8 mouse cellular contexts compared by ENCODE assay signal in the genomic region with DNA sequence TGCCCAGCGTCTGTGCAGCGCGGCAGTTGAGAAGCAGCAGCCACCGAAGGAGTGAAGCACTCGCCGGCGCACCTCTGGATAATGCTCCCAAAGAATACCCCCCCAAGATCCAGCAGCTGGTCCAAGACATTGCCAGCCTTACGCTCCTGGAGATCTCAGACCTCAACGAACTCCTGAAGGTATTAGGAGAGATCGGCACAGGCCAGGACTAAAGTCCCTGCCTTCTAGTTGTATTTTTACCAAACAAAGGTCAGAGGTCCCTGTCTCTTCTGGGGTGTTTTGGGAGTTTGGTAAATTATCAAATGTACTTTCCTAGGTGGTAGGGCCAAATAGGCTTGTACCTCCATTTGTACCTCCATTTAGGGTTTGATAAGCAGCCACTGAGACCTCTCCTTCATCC. TPM values are rescaled to one million over a fixed set of nuclear protein-coding genes. Genes with fewer than 3 reads are reported as not detected.
A peak's percentile ranks its signal among the peaks of the same experiment; 100 is the strongest.
DNase-seq lines count a peak whose midpoint lies in the region; ATAC-seq and TF ChIP-seq lines count a peak whose summit lies in the region.

No protein-coding gene starts in this region.

- peak overlapping the region; percentile 73 for H3K4me3 ChIP-seq in lung, postnatal 0 days (ENCODE audit: low read depth, low read length)
- peak overlapping the region; percentile 96 for H3K4me3 ChIP-seq in forebrain, embryonic 15.5 days
- peak overlapping the region; percentile 97 for H3K4me3 ChIP-seq in limb, embryonic 11.5 days (ENCODE audit: low read depth, low read length)
- peak overlapping the region; percentile 96 for H3K4me3 ChIP-seq in stomach, embryonic 14.5 days (ENCODE audit: low read depth, low read length)

- no peak for TF ChIP-seq CTCF in lung, postnatal 0 days (IDR thresholded peaks at IDR 0.05)

- H3K27ac ChIP-seq in lung, postnatal 0 days (ENCODE audit: low read length) = no peak overlapping the region
- H3K27ac ChIP-seq in forebrain, embryonic 15.5 days (replicated peaks) = no peak overlapping the region; the same call in 1 of the 2 replicates
- peak overlapping the region; percentile 12; the same call in 1 of the 2 replicates for H3K27ac ChIP-seq in limb, embryonic 11.5 days (replicated peaks; ENCODE audit: low read depth, low read length)
- H3K27ac ChIP-seq in stomach, embryonic 14.5 days (ENCODE audit: low read length) = no peak overlapping the region

- H3K36me3 ChIP-seq in lung, postnatal 0 days (ENCODE audit: insufficient read depth, low read length) = peaks cover 23% of the 10 kb centered on the region
- H3K36me3 ChIP-seq in forebrain, embryonic 15.5 days = peaks cover 49% of the 10 kb centered on the region
- peaks cover 29% of the 10 kb centered on the region for H3K36me3 ChIP-seq in limb, embryonic 11.5 days (ENCODE audit: control insufficient read depth, insufficient read depth, low read length)
- H3K36me3 ChIP-seq in stomach, embryonic 14.5 days (ENCODE audit: control insufficient read depth, insufficient read depth, low read length) = peaks cover 64% of the 10 kb centered on the region

- H3K4me1 ChIP-seq in lung, postnatal 0 days (ENCODE audit: insufficient read depth, low read depth, low read length) = no peaks in the 10 kb centered on the region; the same call in 1 of the 2 replicates
- peaks cover 20% of the 10 kb centered on the region for H3K4me1 ChIP-seq in forebrain, embryonic 15.5 days
- H3K4me1 ChIP-seq in limb, embryonic 11.5 days (ENCODE audit: control insufficient read depth, insufficient read depth, low read length) = peaks cover 14% of the 10 kb centered on the region
- peaks cover 11% of the 10 kb centered on the region for H3K4me1 ChIP-seq in stomach, embryonic 14.5 days (ENCODE audit: control insufficient read depth, insufficient read depth, low read length)

- H3K9ac ChIP-seq in lung, postnatal 0 days (replicated peaks; ENCODE audit: low read depth) = peak overlapping the region; percentile 76
- H3K9ac ChIP-seq in forebrain, embryonic 15.5 days (replicated peaks) = peak overlapping the region; percentile 90
- peak overlapping the region; percentile 94 for H3K9ac ChIP-seq in limb, embryonic 11.5 days (ENCODE audit: low read length)
- H3K9ac ChIP-seq in stomach, embryonic 14.5 days (replicated peaks; ENCODE audit: low read depth, low read length) = peak overlapping the region; percentile 80

- 5% methylated on average over 10 of the region's 10 CpGs for WGBS in lung, postnatal 0 days
- WGBS in forebrain, embryonic 15.5 days = 10% methylated on average over 10 of the region's 10 CpGs
- 10% methylated on average over 10 of the region's 10 CpGs for WGBS in limb, embryonic 11.5 days
- 7% methylated on average over 10 of the region's 10 CpGs for WGBS in stomach, embryonic 14.5 days

- no peak for ATAC-seq in lung, postnatal 0 days
- ATAC-seq in forebrain, embryonic 15.5 days (replicated peaks) = no peak
- no peak for ATAC-seq in limb, embryonic 11.5 days (ENCODE audit: insufficient number of reproducible peaks, low FRiP score, low TSS enrichment, low read depth)
- no peak for ATAC-seq in stomach, embryonic 14.5 days (ENCODE audit: insufficient number of reproducible peaks, insufficient read depth, low FRiP score, low read depth)
- no peak for ATAC-seq in erythroid progenitor cell, adult 5-6 weeks (replicated peaks; ENCODE audit: low FRiP score, poor library complexity, severe bottlenecking)

- H3K4me2 ChIP-seq in lung, postnatal 0 days (replicated peaks; ENCODE audit: low read depth, low read length) = peak overlapping the region; percentile 94
- H3K4me2 ChIP-seq in forebrain, embryonic 15.5 days (replicated peaks) = peak overlapping the region; percentile 88
- peak overlapping the region; percentile 93 for H3K4me2 ChIP-seq in limb, embryonic 11.5 days (ENCODE audit: low read depth, severe bottlenecking)
- peak overlapping the region; percentile 91 for H3K4me2 ChIP-seq in stomach, embryonic 14.5 days (replicated peaks; ENCODE audit: low read depth, low read length)

- no peak for TF ChIP-seq EP300 in lung, postnatal 0 days (IDR thresholded peaks at IDR 0.05)

- H3K27me3 ChIP-seq in lung, postnatal 0 days (replicated peaks; ENCODE audit: insufficient read depth, low read length) = no peaks in the 10 kb centered on the region
- H3K27me3 ChIP-seq in forebrain, embryonic 15.5 days = no peaks in the 10 kb centered on the region
- no peaks in the 10 kb centered on the region for H3K27me3 ChIP-seq in limb, embryonic 11.5 days (ENCODE audit: control insufficient read depth, insufficient read depth, low read length)
- no peaks in the 10 kb centered on the region for H3K27me3 ChIP-seq in stomach, embryonic 14.5 days (ENCODE audit: control insufficient read depth, insufficient read depth, low read length)

- no peaks in the 10 kb centered on the region for H3K9me3 ChIP-seq in lung, postnatal 0 days (ENCODE audit: low read length)
- no peaks in the 10 kb centered on the region for H3K9me3 ChIP-seq in forebrain, embryonic 15.5 days
- H3K9me3 ChIP-seq in limb, embryonic 11.5 days (ENCODE audit: control insufficient read depth, low read length) = no peaks in the 10 kb centered on the region
- H3K9me3 ChIP-seq in stomach, embryonic 14.5 days (ENCODE audit: control insufficient read depth, low read depth, low read length) = no peaks in the 10 kb centered on the region

- DNase-seq in lung, postnatal 0 days (ENCODE audit: low spot score) = no peak
- no peak for DNase-seq in lung, postnatal 14 days
- DNase-seq in limb, embryonic 11.5 days (ENCODE audit: low spot score) = no peak
- DNase-seq in cerebellum, adult 18-20 months = no peak
- no peak for DNase-seq in adrenal gland, adult (ENCODE audit: inconsistent age in 2 of 2, low spot score in 1 of 2)

RNA-seq across cellular contexts. Expression of gene Mrpl12, which starts 0.8 kb away (rescaled TPM):
- 60.6 and 67.7 TPM in 2 replicates for polyA plus RNA-seq in lung, postnatal 0 days (2015; fragmentation: Nextera tagmentation; extraction: Ambion mirVana)
- polyA plus RNA-seq in forebrain, embryonic 15.5 days (2015; fragmentation: Nextera tagmentation; extraction: Ambion mirVana) = 111 and 113 TPM in 2 replicates
- 166 and 177 TPM in 2 replicates for polyA plus RNA-seq in limb, embryonic 11.5 days (2014; fragmentation: Nextera tagmentation; extraction: Ambion mirVana)
- 150 and 153 TPM in 2 replicates for polyA plus RNA-seq in stomach, embryonic 14.5 days (2014; fragmentation: Nextera tagmentation; extraction: Ambion mirVana)
- total RNA-seq in erythroid progenitor cell, adult 5-6 weeks (2015; ENCODE audit: low replicate concordance) = 10.8 and 17.6 TPM in 2 replicates
- total RNA-seq in erythroid progenitor cell, adult 5-6 weeks (2017; ENCODE audit: low replicate concordance) = 11.6 and 13.7 TPM in 2 replicates

RNA-seq across cellular contexts. Expression of gene Slc25a10, which starts 6.4 kb away (rescaled TPM):
- 75.4 and 83.4 TPM in 2 replicates for polyA plus RNA-seq in lung, postnatal 0 days (2015; fragmentation: Nextera tagmentation; extraction: Ambion mirVana)
- polyA plus RNA-seq in forebrain, embryonic 15.5 days (2015; fragmentation: Nextera tagmentation; extraction: Ambion mirVana) = 27.0 and 32.9 TPM in 2 replicates
- 57.8 and 58.5 TPM in 2 replicates for polyA plus RNA-seq in limb, embryonic 11.5 days (2014; fragmentation: Nextera tagmentation; extraction: Ambion mirVana)
- 66.5 and 75.1 TPM in 2 replicates for polyA plus RNA-seq in stomach, embryonic 14.5 days (2014; fragmentation: Nextera tagmentation; extraction: Ambion mirVana)
- total RNA-seq in erythroid progenitor cell, adult 5-6 weeks (2015; ENCODE audit: low replicate concordance) = 7.2 and 17.6 TPM in 2 replicates
- 25.4 and 40.1 TPM in 2 replicates for total RNA-seq in erythroid progenitor cell, adult 5-6 weeks (2017; ENCODE audit: low replicate concordance)

RNA-seq across cellular contexts. Expression of gene Arl16, which starts 17.8 kb away (rescaled TPM):
- 29.8 and 33.4 TPM in 2 replicates for polyA plus RNA-seq in lung, postnatal 0 days (2015; fragmentation: Nextera tagmentation; extraction: Ambion mirVana)
- polyA plus RNA-seq in forebrain, embryonic 15.5 days (2015; fragmentation: Nextera tagmentation; extraction: Ambion mirVana) = 49.1 and 50.8 TPM in 2 replicates
- polyA plus RNA-seq in limb, embryonic 11.5 days (2014; fragmentation: Nextera tagmentation; extraction: Ambion mirVana) = 56.6 and 58.3 TPM in 2 replicates
- polyA plus RNA-seq in stomach, embryonic 14.5 days (2014; fragmentation: Nextera tagmentation; extraction: Ambion mirVana) = 43.3 and 49.4 TPM in 2 replicates
- total RNA-seq in erythroid progenitor cell, adult 5-6 weeks (2015; ENCODE audit: low replicate concordance) = 13.8 and 22.0 TPM in 2 replicates
- total RNA-seq in erythroid progenitor cell, adult 5-6 weeks (2017; ENCODE audit: low replicate concordance) = 3.8 and 16.7 TPM in 2 replicates

RNA-seq across cellular contexts. Expression of gene Ccdc137, which starts 27.3 kb away (rescaled TPM):
- polyA plus RNA-seq in lung, postnatal 0 days (2015; fragmentation: Nextera tagmentation; extraction: Ambion mirVana) = 16.5 and 21.1 TPM in 2 replicates
- polyA plus RNA-seq in forebrain, embryonic 15.5 days (2015; fragmentation: Nextera tagmentation; extraction: Ambion mirVana) = 25.2 and 29.9 TPM in 2 replicates
- 32.6 and 36.4 TPM in 2 replicates for polyA plus RNA-seq in limb, embryonic 11.5 days (2014; fragmentation: Nextera tagmentation; extraction: Ambion mirVana)
- polyA plus RNA-seq in stomach, embryonic 14.5 days (2014; fragmentation: Nextera tagmentation; extraction: Ambion mirVana) = 30.9 and 31.1 TPM in 2 replicates
- 5.8 and 26.8 TPM in 2 replicates for total RNA-seq in erythroid progenitor cell, adult 5-6 weeks (2015; ENCODE audit: low replicate concordance)
- 21.2 and 24.0 TPM in 2 replicates for total RNA-seq in erythroid progenitor cell, adult 5-6 weeks (2017; ENCODE audit: low replicate concordance)

RNA-seq across cellular contexts. Expression of gene Oxld1, which starts 27.4 kb away (rescaled TPM):
- polyA plus RNA-seq in lung, postnatal 0 days (2015; fragmentation: Nextera tagmentation; extraction: Ambion mirVana) = 14.9 and 18.9 TPM in 2 replicates
- polyA plus RNA-seq in forebrain, embryonic 15.5 days (2015; fragmentation: Nextera tagmentation; extraction: Ambion mirVana) = 11.1 and 12.0 TPM in 2 replicates
- 11.5 and 11.9 TPM in 2 replicates for polyA plus RNA-seq in limb, embryonic 11.5 days (2014; fragmentation: Nextera tagmentation; extraction: Ambion mirVana)
- 15.0 and 15.3 TPM in 2 replicates for polyA plus RNA-seq in stomach, embryonic 14.5 days (2014; fragmentation: Nextera tagmentation; extraction: Ambion mirVana)
- 4.3 TPM in 1 of 2 replicates, not detected in the other for total RNA-seq in erythroid progenitor cell, adult 5-6 weeks (2015; ENCODE audit: low replicate concordance)
- total RNA-seq in erythroid progenitor cell, adult 5-6 weeks (2017; ENCODE audit: low replicate concordance) = 1.4 and 5.0 TPM in 2 replicates
